Mouse (Mus musculus): Measurements from ENCODE around the gene Bcar3. TPM values are rescaled to one million over a fixed set of nuclear protein-coding genes. Genes with fewer than 3 reads are reported as not detected.
"Not testable (repeated sequence)": the region's sequence is repeated elsewhere in the genome, so short reads cannot be mapped to it uniquely, and the experiment has no call there.

Bcar3 gene
- total RNA-seq, 2 experiments from 2014 or later: 14.7 to 15.4 TPM

GRCm38 (mm10) chr3:122273407-122274240 lies 20.3 kb upstream of the Bcar3 start:
- H3K4me3 ChIP-seq: peak overlapping the region; percentile 77
- no peak for DNase-seq (ENCODE audit: extremely low spot score in 1 of 2, low spot score in 2 of 2)
- intact Hi-C loops (cut with DNase I): loop anchor here (1.0 kb wide), 1 partner anchor 28 kb away; the partner anchor contains the start of gene Gclm
- TF ChIP-seq CTCF (IDR thresholded peaks at IDR 0.05): peak; percentile 34
- peak overlapping the region; percentile 77 for H3K27ac ChIP-seq

DNA sequence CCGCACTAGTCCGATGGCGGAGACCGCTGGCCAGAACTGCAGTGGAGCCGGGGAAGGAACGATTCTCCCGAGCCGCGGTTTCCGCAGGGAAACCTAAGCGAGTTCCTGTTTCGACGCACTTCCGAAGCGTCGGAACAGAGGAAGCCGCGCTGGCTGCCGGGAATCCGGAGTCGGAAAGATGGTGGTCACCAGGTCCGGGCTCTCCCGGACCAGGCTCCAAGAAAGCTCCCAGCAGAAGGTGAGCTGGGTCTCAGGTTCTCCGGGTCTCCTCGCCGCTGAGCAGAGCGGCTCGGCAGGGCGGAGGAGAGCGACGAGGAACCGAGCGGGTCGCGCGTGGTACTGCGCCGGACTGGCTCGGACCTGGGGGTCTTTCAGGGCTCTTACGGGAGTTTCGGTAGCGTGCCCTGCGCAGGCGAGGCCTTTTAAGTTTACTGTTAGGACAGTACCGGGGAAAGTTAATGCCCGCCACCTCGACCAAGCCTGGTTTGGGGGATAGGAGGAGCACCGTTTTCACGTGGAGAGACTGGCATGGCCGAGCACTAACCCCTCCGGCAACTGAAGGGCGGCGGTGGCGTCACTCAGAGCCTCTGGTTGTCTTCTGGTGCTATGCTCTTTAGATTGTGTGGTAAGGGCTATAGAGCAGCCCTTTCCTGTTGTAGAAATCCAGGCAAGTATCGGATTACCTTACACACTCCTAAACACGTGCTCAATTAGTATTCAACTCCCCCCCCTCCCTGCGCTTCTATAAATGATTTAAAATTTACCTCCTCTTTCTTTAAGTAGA lies 19.5 kb upstream of the Bcar3 start, which contains the start of gene Dnttip2:
Gene Dnttip2, plus strand, starts transcription at position 148 of the 784 bp plus-strand sequence.
- intact Hi-C loops (cut with DNase I): no loop called here
- DNase-seq (ENCODE audit: extremely low spot score in 1 of 2, low spot score in 2 of 2): peak; percentile 92 to 93
- no peak for TF ChIP-seq CTCF (IDR thresholded peaks at IDR 0.05)
- Histone ChIP-seq H3K4me3 (peak within 1 kb of the TSS; percentile 77), H3K27ac (peak within 1 kb of the TSS; percentile 88)

DNA sequence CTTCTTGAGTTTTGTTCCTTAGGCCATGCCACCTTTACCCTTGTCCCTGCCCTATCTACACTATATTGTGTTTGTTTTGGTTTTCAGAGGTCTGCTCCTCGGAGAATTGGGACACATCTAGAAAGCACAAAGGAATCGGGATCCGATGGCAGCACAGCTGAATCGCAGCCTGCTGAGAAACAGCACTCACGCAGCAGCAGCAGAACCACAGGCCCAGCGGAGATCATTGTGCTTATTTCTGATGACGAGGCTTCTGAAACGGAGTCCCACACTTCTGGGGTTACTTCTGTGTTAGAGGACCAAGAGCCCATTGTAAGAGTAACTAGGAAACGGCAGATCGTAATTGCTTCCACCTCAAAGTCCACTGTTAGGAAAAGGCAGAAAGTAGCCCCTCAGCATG lies 18.8 kb upstream of the Bcar3 start:
- H3K4me3 ChIP-seq: peak overlapping the region; percentile 77
- no peak overlapping the region for H3K27ac ChIP-seq
- no peak for TF ChIP-seq CTCF (IDR thresholded peaks at IDR 0.05)
- intact Hi-C loops (cut with DNase I): no loop called here
- DNase-seq (ENCODE audit: extremely low spot score in 1 of 2, low spot score in 2 of 2): no peak

DNA sequence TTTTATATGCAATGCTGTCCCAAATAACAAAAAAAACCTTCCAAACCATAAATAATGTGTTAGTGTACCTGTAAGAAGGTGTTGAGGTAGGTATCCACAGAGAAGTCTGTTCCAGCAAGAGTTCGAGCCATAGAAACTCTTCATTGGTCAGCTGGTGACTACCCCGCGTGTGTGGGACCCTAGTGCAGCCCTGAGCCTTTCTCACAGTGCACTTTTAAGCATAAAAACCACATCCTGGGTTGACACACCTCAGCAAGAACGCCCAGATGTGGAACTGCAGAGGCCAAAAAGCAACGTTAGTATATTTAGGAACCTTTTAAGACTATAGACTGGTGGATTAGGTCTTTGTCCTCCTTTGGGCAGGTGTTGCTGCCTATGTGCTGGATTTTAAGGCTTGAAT lies 6.7 kb upstream of the Bcar3 start:
- DNase-seq (ENCODE audit: extremely low spot score in 1 of 2, low spot score in 2 of 2): no peak
- no peak overlapping the region for H3K4me3 ChIP-seq
- intact Hi-C loops (cut with DNase I): no loop called here
- H3K27ac ChIP-seq: no peak overlapping the region
- no peak for TF ChIP-seq CTCF (IDR thresholded peaks at IDR 0.05)

GRCm38 (mm10) chr3:122288613-122289195 lies 5.2 kb upstream of the Bcar3 start:
- DNase-seq (ENCODE audit: extremely low spot score in 1 of 2, low spot score in 2 of 2): no peak
- no peak for TF ChIP-seq CTCF (IDR thresholded peaks at IDR 0.05)
- intact Hi-C loops (cut with DNase I): no loop called here
- no peak overlapping the region for H3K4me3 ChIP-seq
- no peak overlapping the region for H3K27ac ChIP-seq

- H3K27ac ChIP-seq; DNase-seq (ENCODE audit: extremely low spot score in 1 of 2, low spot score in 2 of 2); intact Hi-C loops (cut with DNase I); H3K4me3 ChIP-seq: not testable (repeated sequence)
Observed at GRCm38 (mm10) chr3:122289344-122289743, 4.6 kb upstream of the Bcar3 start.

DNA sequence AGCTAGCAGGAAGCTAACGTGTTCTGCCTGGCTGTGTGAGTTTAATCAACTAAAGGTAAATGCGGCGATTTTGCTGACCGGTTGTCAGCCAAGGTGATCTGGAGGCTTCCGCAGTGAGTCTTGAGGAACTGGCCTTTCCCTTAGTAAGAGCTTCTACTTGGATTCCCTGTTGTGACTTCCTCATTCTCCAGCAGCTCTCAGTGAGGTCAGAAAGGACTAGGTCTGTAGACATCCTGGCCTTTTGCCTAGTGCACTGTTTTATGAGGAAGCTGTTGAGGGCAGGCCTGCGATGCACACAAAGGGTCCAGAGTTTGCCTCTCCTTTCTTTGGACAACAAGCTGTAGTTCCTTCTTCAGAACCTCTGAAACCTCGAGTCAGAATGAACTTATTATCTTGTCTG lies 3.2 kb upstream of the Bcar3 start:
- no peak for DNase-seq (ENCODE audit: extremely low spot score in 1 of 2, low spot score in 2 of 2)
- Histone ChIP-seq H3K27ac (no peak overlapping the region; the same call in 1 of the 2 replicates), H3K4me3 (no peak overlapping the region)
- intact Hi-C loops (cut with DNase I): loop anchor here (10.0 kb wide), 1 partner anchor 634 kb away; the partner anchor contains the start of gene 1810037I17Rik
- TF ChIP-seq CTCF (IDR thresholded peaks at IDR 0.05): no peak

GRCm38 (mm10) chr3:122291828-122292227 lies 2.1 kb upstream of the Bcar3 start:
- intact Hi-C loops (cut with DNase I): loop anchor here (10.0 kb wide), 1 partner anchor 633 kb away; the partner anchor contains the start of gene 1810037I17Rik
- H3K27ac ChIP-seq: peak overlapping the region; percentile 99
- no peak for DNase-seq (ENCODE audit: extremely low spot score in 1 of 2, low spot score in 2 of 2)
- no peak for TF ChIP-seq CTCF (IDR thresholded peaks at IDR 0.05)
- peak overlapping the region; percentile 99 for H3K4me3 ChIP-seq

DNA sequence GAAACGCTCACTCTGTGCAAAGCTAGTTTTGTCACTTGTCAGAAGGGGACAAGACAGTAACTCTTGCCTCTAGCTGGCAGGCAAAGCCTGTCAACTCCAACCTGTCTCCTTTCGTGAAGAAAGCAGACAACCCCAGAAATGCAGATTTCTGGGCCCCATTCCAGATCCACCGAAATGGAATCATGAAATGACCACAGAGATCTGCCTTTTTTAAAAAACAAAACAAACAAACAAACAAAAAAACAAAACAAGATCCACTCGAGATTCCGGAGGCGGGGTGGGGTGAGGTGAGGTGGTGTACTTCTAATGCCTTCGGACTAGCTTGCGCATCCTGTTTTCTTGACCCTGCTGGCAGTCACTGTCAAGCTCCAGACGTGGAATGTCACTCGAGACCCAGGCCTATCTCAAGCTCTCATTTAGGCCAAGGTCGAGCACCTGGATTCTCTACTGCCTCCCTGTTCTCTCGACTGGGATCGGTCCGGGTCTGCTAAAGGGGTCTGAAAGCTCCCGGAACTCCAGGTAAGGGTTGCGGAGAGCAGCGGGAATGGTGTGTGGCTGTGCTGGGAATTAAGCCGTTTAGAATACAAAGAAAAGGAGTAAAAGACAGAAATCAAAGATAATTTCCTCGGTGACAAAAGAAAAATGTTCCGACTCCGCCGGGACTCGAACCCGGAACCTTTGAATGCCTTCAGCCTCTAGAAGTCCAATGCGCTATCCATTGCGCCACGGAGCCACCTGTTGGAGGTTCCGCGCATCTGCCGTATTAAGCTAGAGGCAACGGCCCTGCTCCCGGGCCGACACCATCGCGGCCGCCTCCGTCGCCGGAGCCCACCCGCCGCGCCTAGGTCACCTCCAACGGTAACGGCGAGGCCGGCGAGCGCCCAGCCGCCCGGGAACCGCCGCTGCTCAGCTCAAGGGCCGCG lies 1.4 kb upstream of the Bcar3 start:
- intact Hi-C loops (cut with DNase I): loop anchor here (1.0 to 10.0 kb wide), 2 partner anchors 327 to 632 kb away; partner anchors contain the start of genes 1810037I17Rik and Fnbp1l

DNA sequence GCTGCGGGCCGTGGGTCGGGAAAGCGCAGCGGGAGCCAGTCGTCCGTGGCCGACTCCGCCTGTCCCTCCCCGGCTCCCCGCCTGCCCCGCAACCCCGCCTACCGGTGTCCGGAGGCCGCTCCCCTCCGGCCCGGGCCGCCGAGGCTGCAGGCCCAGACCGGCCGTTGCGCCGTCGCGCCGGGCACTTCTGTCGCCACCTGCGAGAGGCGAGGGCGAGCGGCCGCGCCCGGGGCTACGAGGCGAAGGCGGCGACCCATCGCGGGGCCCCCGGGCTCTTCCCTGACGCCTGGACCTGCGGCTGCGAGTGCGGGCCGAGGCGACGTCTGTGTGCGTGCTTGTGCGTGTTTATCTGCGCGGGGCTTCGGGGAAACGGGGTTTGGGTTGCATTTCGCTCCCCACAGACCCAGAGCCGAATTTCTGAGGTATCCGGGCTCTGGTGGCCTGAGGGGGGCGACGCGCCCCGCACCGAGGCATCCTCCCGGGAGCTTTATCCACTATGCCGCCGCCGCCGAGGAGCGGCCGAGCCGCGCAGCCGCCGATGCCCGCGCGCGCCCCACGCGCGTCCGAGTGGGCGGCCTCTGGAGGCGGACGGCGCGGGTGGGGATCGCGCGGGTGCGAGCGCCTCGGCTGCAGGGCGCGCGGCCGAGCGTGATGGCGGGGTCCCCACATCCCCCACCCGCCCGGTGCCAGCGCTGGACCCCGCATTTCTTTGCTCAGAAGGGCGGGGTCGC lies 548 bp upstream of the Bcar3 start:
- peak overlapping the region; percentile 99 for H3K4me3 ChIP-seq
- DNase-seq (ENCODE audit: extremely low spot score in 1 of 2, low spot score in 2 of 2): peak in 1 of 2 experiments; percentile 70
- no peak for TF ChIP-seq CTCF (IDR thresholded peaks at IDR 0.05)
- peak overlapping the region; percentile 99 for H3K27ac ChIP-seq
- intact Hi-C loops (cut with DNase I): loop anchor here (1.0 to 10.0 kb wide), 2 partner anchors 326 to 631 kb away; partner anchors contain the start of genes 1810037I17Rik and Fnbp1l

More for the DNA sequence above, 1.4 kb upstream of the Bcar3 start:
- Histone ChIP-seq H3K27ac (peak overlapping the region; percentile 99), H3K4me3 (peak overlapping the region; percentile 99)
- peak; percentile 87 to 89 for DNase-seq (ENCODE audit: extremely low spot score in 1 of 2, low spot score in 2 of 2)
- no peak; the same call in none of the 2 replicates for TF ChIP-seq CTCF (IDR thresholded peaks at IDR 0.05)
